Mouse (Mus musculus) spleen, adult 2 months (tissue): ENCODE results near the gene Smarcc2. TPM values are rescaled to one million over a fixed set of nuclear protein-coding genes. Genes with fewer than 3 reads are reported as not detected.

Experiments used
- DNase-seq, 2 experiments: peaks; one replicate each; pipeline versions ENCODE4 v3.0.0 to v3.0.0-alpha.2; 2012 to 2021; ENCODE audit warnings: low spot score in 2 of 2, low read depth in 1 of 2
- H3K27ac ChIP-seq: fragments of 200-500 bp; 2 replicates; pipeline ENCODE4 v1.5.1; 2012; ENCODE audit warnings: low read length, inconsistent platforms; ENCODE audit not compliant: insufficient read depth
- H3K27me3 ChIP-seq: fragments of 200-500 bp; 2 replicates; pipeline ENCODE4 v1.6.1; 2012; ENCODE audit warnings: mild to moderate bottlenecking, moderate library complexity, low read length, inconsistent platforms; ENCODE audit not compliant: control insufficient read depth, insufficient read depth
- H3K36me3 ChIP-seq: fragments of 200-500 bp; 2 replicates; pipeline ENCODE4 v1.6.1; 2012; ENCODE audit warnings: mild to moderate bottlenecking, low read length, inconsistent platforms; ENCODE audit not compliant: control insufficient read depth, insufficient read depth
- H3K4me1 ChIP-seq: fragments of 200-500 bp; 2 replicates; pipeline ENCODE4 v1.6.1; 2011; ENCODE audit warnings: inconsistent platforms; ENCODE audit not compliant: control insufficient read depth, insufficient read depth, insufficient read length
- H3K4me3 ChIP-seq: fragments of 200-500 bp; 2 replicates; pipeline ENCODE4 v1.5.1; 2011; ENCODE audit warnings: mild to moderate bottlenecking, inconsistent platforms; ENCODE audit not compliant: insufficient read depth, insufficient read length; ENCODE audit errors: extremely low read depth
- CTCF ChIP-seq: fragments of 200-500 bp; IDR thresholded peaks from 2 replicates; pipeline ENCODE4 v1.5.1; 2011; ENCODE audit warnings: mild to moderate bottlenecking, inconsistent platforms; ENCODE audit not compliant: insufficient read depth, insufficient read length, insufficient replicate concordance; ENCODE audit errors: extremely low read depth
- POLR2A ChIP-seq: fragments of 200-500 bp; IDR thresholded peaks from 2 replicates; pipeline ENCODE4 v1.6.1; 2011; ENCODE audit warnings: low read depth, low read length, inconsistent platforms
- WGBS: fragments of 180-500 bp; shearing (Covaris S2); methylation state at CpG from one replicate; pipeline ENCODE4 v1.1.7; 2018; 5-methylcytosine and 5-hydroxymethylcytosine counted together
- polyA plus RNA-seq: library from polyadenylated mRNA; depleted of rRNA; stranded (reverse); fragments of >200 nt; gene quantifications from 2 replicates; pipeline ENCODE4 v1.2.3, GENCODE M21; 2012

Gene Smarcc2
- polyA plus RNA-seq, 1 experiment: 67.8 TPM

GRCm38 (mm10) chr10:128433417-128433816 lies 25.6 kb upstream of the Smarcc2 start:
- peaks cover 38% of the 10 kb centered on the region for H3K4me1 ChIP-seq
- H3K27me3 ChIP-seq: no peaks in the 10 kb centered on the region
- H3K36me3 ChIP-seq: peaks cover 33% of the 10 kb centered on the region
- H3K4me3 ChIP-seq: no peak overlapping the region
- peak overlapping the region; percentile 54 for H3K27ac ChIP-seq
- no peak for TF ChIP-seq POLR2A
- no peak for TF ChIP-seq CTCF
- no peak for DNase-seq
- 70% methylated on average over 2 of the region's 2 CpGs for WGBS

- H3K4me3 ChIP-seq: peak overlapping the region; percentile 2; the same call in 1 of the 2 replicates
- H3K4me1 ChIP-seq: peaks cover 47% of the 10 kb centered on the region
- H3K27me3 ChIP-seq: no peaks in the 10 kb centered on the region
- TF ChIP-seq CTCF: no peak
- no peak; the same call in 1 of the 2 replicates for TF ChIP-seq POLR2A
- H3K36me3 ChIP-seq: peaks cover 23% of the 10 kb centered on the region
- DNase-seq: peak in 1 of 2 experiments; percentile 60
- H3K27ac ChIP-seq: peak overlapping the region; percentile 94
- 18% methylated on average over 10 of the region's 10 CpGs for WGBS
Measured at GRCm38 (mm10) chr10:128434681-128435080, 24.4 kb upstream of the Smarcc2 start.

DNA sequence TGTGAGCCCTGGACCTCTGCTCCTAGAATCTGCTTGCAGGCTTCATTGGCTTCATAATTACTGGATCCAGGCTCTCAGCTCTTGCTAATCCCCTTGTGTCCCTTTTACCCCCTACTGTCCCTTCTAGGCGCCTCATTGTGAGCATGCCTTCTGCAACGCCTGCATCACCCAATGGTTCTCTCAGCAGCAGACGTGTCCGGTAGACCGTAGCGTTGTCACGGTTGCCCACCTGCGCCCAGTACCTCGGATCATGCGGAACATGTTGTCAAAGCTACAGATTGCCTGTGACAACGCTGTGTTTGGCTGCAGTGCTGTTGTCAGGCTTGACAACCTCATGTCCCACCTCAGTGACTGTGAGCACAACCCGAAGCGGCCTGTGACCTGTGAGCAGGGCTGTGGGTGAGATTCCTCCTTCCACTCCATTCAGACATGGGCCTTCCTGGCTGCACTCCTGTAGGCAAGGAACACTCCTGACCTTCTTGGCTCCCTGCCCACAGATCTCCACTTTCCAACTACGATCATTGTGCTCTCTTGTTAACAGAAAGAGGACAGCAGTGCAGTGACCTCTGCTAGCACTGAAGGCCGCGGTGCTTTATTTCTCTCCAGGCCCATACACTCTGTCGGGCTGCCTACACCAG lies 23.7 kb upstream of the Smarcc2 start:
- 49% methylated on average over 17 of the region's 17 CpGs for WGBS
- Histone ChIP-seq H3K27me3 (no peaks in the 10 kb centered on the region), H3K27ac (peak overlapping the region; percentile 94), H3K4me3 (no peak overlapping the region), H3K4me1 (peaks cover 50% of the 10 kb centered on the region), H3K36me3 (peaks cover 18% of the 10 kb centered on the region)
- TF ChIP-seq POLR2A (no peak; the same call in 1 of the 2 replicates), CTCF (no peak)
- DNase-seq: peak in 1 of 2 experiments; percentile 43

DNA sequence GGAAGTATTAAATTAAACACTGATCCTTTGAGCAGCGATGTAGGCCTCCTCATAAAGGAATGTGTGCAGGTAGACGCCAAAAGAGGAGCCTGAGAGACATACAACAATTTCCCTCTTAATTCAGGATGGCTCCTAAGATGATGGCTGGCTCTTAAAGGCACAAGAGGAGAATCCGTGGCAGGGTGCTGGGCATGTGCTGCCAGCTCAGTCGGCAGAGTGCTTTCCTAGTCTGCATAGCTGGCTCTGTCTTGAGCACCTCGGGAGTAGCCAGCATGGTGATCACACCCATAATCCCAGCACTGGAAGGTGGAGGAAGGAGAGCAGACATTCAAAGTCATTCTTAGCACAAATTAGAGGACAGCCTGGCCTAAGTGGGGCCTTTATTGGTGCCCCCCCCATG lies 23.2 kb upstream of the Smarcc2 start:
- Histone ChIP-seq H3K4me3 (no peak overlapping the region), H3K4me1 (peaks cover 50% of the 10 kb centered on the region), H3K27ac (peak overlapping the region; percentile 94), H3K27me3 (no peaks in the 10 kb centered on the region), H3K36me3 (peaks cover 14% of the 10 kb centered on the region)
- 72% methylated on average over 5 of the region's 5 CpGs for WGBS
- DNase-seq: no peak
- no peak for TF ChIP-seq CTCF
- TF ChIP-seq POLR2A: no peak

- DNase-seq: no peak
- H3K27me3 ChIP-seq: no peaks in the 10 kb centered on the region
- peaks cover 50% of the 10 kb centered on the region for H3K4me1 ChIP-seq
- WGBS: 38% methylated on average over 8 of the region's 8 CpGs
- TF ChIP-seq CTCF: no peak
- no peak for TF ChIP-seq POLR2A
- H3K27ac ChIP-seq: peak overlapping the region; percentile 63
- no peak overlapping the region for H3K4me3 ChIP-seq
- H3K36me3 ChIP-seq: peaks cover 14% of the 10 kb centered on the region
Measured at GRCm38 (mm10) chr10:128436376-128436775, 22.7 kb upstream of the Smarcc2 start.

- Histone ChIP-seq H3K4me3 (no peak overlapping the region), H3K4me1 (peaks cover 46% of the 10 kb centered on the region), H3K27me3 (no peaks in the 10 kb centered on the region), H3K27ac (peak overlapping the region; percentile 99), H3K36me3 (peaks cover 14% of the 10 kb centered on the region)
- DNase-seq: peak; percentile 76 to 81
- 26% methylated on average over 10 of the region's 10 CpGs for WGBS
- TF ChIP-seq CTCF: no peak
- no peak for TF ChIP-seq POLR2A
Measured at GRCm38 (mm10) chr10:128438675-128439279, 20.3 kb upstream of the Smarcc2 start.

- H3K27ac ChIP-seq: peak overlapping the region; percentile 99
- H3K4me3 ChIP-seq: no peak overlapping the region
Measured at GRCm38 (mm10) chr10:128440407-128440806, 18.6 kb upstream of the Smarcc2 start.

More at GRCm38 (mm10) chr10:128440407-128440806, 18.6 kb upstream of the Smarcc2 start:
- H3K36me3 ChIP-seq: peaks cover 14% of the 10 kb centered on the region
- WGBS: 60% methylated on average over 10 of the region's 10 CpGs
- H3K4me1 ChIP-seq: peaks cover 36% of the 10 kb centered on the region
- TF ChIP-seq CTCF: peak; percentile 56; the same call in 1 of the 2 replicates
- TF ChIP-seq POLR2A: no peak
- no peaks in the 10 kb centered on the region for H3K27me3 ChIP-seq
- peak in 1 of 2 experiments; percentile 42 for DNase-seq
